Mouse (Mus musculus): ENCODE measurements at regions not wholly inside any gene's neighbourhood (a gene's known extent, or its start where the extent isn't known, plus 50 kb on each side); places are given as distances from the start of the nearest gene placed in this dataset.

DNA sequence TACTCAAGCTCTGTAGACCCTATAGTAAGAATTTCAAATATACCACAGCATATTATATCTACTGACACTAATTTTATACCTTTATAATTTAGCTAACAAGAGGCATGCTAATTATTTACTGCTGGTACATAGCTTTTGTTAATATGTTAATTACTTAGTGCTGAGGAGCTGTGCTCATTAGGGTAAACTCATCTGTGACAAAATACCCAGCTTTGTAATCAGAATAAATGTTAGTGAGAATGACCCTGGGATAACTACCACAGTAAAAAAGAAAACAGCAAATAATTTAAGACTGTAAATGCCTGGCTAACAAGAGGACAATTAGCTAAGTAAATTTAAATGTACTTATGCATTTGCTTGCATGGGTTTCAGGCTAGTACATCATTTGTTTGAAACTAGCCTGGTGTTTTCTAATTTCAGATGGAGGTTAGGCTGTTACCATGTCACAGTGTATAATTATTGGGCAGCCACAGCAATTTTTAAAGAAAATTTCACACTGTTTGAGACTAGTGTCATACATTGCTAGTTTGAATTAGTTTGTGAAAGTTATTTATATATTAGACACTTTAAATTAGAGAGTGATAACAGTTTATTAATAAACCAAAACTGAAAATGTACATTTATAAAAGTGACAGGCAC is 178.8 kb downstream of the Adcyap1 start:
- in situ Hi-C loops (cut with MboI; ENCODE audit: low pct_unique_long_range_greater_than_20kb), result no loop called here
- DNase-seq (ENCODE audit: low read depth, low spot score) (no peak), ATAC-seq (no peak)
- no peak for TF ChIP-seq CTCF (IDR thresholded peaks at IDR 0.05)
- ChIA-PET POLR2A (no interaction called here), CTCF (interaction anchor here (1.6 kb wide), 1 partner anchor 9 kb away, joined by 6 read pairs; no protein-coding TSS in a partner anchor)
- H3K27me3 ChIP-seq, result no peaks in the 10 kb centered on the region

DNA sequence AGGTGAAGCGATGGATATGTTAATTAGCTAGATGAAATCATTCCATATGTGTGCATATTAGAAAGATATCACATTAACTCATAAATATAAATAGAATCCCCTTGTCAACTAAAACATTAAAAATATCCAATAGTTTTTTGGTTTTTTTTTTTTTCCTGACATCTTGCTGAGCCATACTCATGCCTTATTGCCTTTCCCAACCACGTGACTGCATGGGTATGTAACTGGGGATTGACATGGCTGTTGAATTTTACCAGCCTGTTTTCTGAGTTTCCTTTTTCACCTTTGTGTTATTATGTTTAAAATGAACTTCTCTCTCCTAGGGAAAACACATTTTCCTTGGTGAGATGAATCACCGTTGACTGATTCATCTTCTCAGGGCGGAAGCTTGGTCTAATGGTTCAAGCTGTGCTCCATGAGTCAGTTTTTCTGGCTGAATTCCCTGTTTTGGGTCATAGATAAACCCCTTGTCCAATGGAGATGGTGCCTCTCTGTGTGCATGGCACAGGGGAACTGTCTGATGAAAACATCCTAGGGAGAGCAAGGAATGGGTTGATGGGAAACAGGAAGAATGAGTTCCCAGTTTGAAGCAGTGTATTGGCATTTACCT is 181.1 kb downstream of the Adcyap1 start:
- in situ Hi-C loops (cut with MboI; ENCODE audit: low pct_unique_long_range_greater_than_20kb), result no loop called here
- CTCF ChIA-PET, result interaction anchor here (1.0 to 1.2 kb wide), 2 partner anchors 10 to 29 kb away, joined by 3 read pairs; no protein-coding TSS in a partner anchor
- peak; percentile 68 for DNase-seq (ENCODE audit: low read depth, low spot score)
- peak; percentile 100 for ATAC-seq
- no peak for TF ChIP-seq CTCF (IDR thresholded peaks at IDR 0.05)
- POLR2A ChIA-PET, result no interaction called here
- H3K27me3 ChIP-seq, result no peaks in the 10 kb centered on the region

DNA sequence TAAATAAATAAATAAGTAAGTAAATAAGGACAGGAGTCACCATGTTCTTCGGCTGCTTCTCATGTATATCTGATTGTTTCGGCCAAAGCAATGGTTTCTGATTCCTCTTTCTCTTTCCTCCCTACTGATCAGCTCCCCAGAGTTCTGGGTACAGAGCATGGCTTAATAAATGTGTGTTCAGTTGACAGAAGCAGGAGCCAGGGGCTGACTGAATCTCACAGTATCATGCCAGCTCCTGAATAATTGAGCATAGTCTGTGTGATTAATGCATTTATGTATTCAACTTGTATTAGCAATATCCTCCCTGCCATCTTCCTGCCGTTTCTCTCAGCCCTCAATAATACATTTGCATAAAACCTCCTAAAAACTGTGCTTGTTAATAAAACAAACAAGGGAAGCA is 191.4 kb downstream of the Adcyap1 start:
- H3K27me3 ChIP-seq, result no peaks in the 10 kb centered on the region
- no peak for TF ChIP-seq CTCF (IDR thresholded peaks at IDR 0.05)
- CTCF ChIA-PET, result interaction anchor here (1.0 kb wide), 1 partner anchor 10 kb away, joined by 3 read pairs; no protein-coding TSS in a partner anchor
- POLR2A ChIA-PET, result no interaction called here
- ATAC-seq (no peak), DNase-seq (ENCODE audit: low read depth, low spot score) (no peak)
- in situ Hi-C loops (cut with MboI; ENCODE audit: low pct_unique_long_range_greater_than_20kb), result no loop called here

DNA sequence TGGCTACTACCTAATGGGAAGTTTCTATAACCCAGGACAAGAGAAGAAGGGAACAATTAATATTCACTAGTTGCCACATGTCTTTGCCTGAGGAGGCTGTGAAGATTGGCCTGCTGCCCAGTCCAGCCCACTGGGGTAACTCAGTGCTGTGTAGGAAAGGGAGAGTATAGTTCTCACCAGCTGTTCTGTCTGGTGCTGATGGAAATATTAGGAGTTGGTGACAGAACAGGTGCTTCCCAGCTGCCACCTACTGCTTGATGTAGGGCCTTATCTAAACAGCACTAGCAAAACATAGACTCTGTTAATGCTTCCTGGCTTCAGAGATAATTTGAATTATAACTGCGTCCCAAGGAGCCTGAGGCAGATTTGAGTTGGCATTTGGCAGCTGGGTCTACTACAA is 210.5 kb downstream of the Adcyap1 start:
- ChIA-PET POLR2A (no interaction called here), CTCF (interaction anchor here (0.6 to 1.4 kb wide), 2 partner anchors 29 to 185 kb away, joined by 3 read pairs; no protein-coding TSS in a partner anchor)
- no peak for ATAC-seq
- in situ Hi-C loops (cut with MboI; ENCODE audit: low pct_unique_long_range_greater_than_20kb), result no loop called here
- no peaks in the 10 kb centered on the region for H3K27me3 ChIP-seq
- TF ChIP-seq CTCF (IDR thresholded peaks at IDR 0.05), result no peak
- no peak for DNase-seq (ENCODE audit: low read depth, low spot score)

Data from Patski (cell line).